Mouse (Mus musculus): Measurements from ENCODE around the gene Acer2. TPM values are rescaled to one million over a fixed set of nuclear protein-coding genes. Genes with fewer than 3 reads are reported as not detected.

Acer2 gene
- polyA plus RNA-seq, 1 experiment from 2014 or later = 8.8 TPM

- no peak overlapping the region for H3K27ac ChIP-seq
- 82% methylated on average over 5 of the region's 5 CpGs for WGBS
- H3K4me1 ChIP-seq = no peaks in the 10 kb centered on the region
- DNase-seq (ENCODE audit: extremely low spot score, low spot score) = no peak
- H3K36me3 ChIP-seq (replicated peaks) = no peaks in the 10 kb centered on the region
- no peaks in the 10 kb centered on the region for H3K9me3 ChIP-seq
- no peaks in the 10 kb centered on the region for H3K27me3 ChIP-seq (ENCODE audit: poor library complexity, severe bottlenecking)
- no peak overlapping the region for H3K4me3 ChIP-seq
These were observed 10.1 kb upstream of the Acer2 start for GRCm38 (mm10) chr4:86864087-86864486.

- H3K4me1 ChIP-seq = peaks cover 25% of the 10 kb centered on the region
- H3K27ac ChIP-seq = no peak overlapping the region
- no peak overlapping the region for H3K4me3 ChIP-seq
- H3K27me3 ChIP-seq (ENCODE audit: poor library complexity, severe bottlenecking) = peaks cover 50% of the 10 kb centered on the region
- no peaks in the 10 kb centered on the region for H3K36me3 ChIP-seq (replicated peaks)
- DNase-seq (ENCODE audit: extremely low spot score, low spot score) = no peak
- no peaks in the 10 kb centered on the region for H3K9me3 ChIP-seq
These were observed 2.2 kb upstream of the Acer2 start for GRCm38 (mm10) chr4:86871988-86872387.

DNA sequence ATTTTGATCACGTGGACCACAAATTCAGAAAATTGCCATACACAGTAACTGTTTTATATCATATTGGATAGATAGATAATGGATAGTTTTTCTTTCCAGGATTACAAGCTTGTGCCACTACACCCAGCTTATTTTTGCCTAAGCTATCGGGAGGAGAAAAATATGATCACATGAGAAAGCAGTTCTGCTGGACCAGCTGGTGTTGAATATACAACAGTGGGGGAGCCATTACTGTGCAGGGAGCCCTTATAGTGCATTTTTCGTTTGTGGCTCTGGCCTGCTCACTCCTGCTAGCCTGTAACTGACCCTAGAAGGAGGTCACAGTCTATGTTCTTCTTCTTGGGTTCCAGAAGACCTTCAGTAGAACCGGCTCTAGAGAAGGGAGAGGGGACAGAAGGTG, 1.1 kb upstream of the Acer2 start:
- no peak overlapping the region for H3K4me3 ChIP-seq
- H3K36me3 ChIP-seq (replicated peaks) = no peaks in the 10 kb centered on the region
- H3K27ac ChIP-seq = no peak overlapping the region
- DNase-seq (ENCODE audit: extremely low spot score, low spot score) = no peak
- peaks cover 25% of the 10 kb centered on the region for H3K4me1 ChIP-seq
- no peaks in the 10 kb centered on the region for H3K9me3 ChIP-seq
- WGBS = 61% methylated on average over 4 of the region's 4 CpGs
- peaks cover 51% of the 10 kb centered on the region for H3K27me3 ChIP-seq (ENCODE audit: poor library complexity, severe bottlenecking)

DNA sequence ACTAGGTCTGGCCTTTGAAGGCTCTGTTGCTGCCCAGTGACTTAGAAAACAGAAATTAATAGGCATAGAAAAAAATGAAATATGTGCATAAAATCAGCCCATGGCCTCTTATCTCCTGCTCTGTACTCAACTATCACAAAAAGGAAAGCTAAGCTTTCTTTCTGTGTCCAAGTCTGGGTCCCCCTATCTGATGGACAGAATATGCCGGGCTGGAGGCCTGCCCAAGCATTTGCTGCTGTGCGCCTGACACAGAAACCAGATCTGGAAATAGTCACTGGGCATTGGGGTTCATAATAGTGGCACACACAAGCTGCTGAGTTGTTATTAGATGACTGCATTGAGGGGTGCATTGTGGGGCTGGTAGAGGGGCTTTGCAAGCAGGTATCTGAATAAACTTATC, 5.3 kb downstream of the Acer2 start:
- H3K27ac ChIP-seq = no peak overlapping the region
- no peaks in the 10 kb centered on the region for H3K36me3 ChIP-seq (replicated peaks)
- no peak overlapping the region for H3K4me3 ChIP-seq
- peaks cover 17% of the 10 kb centered on the region for H3K4me1 ChIP-seq
- 99% methylated on average over 2 of the region's 2 CpGs for WGBS
- DNase-seq (ENCODE audit: extremely low spot score, low spot score) = no peak
- H3K27me3 ChIP-seq (ENCODE audit: poor library complexity, severe bottlenecking) = peaks cover 25% of the 10 kb centered on the region
- H3K9me3 ChIP-seq = no peaks in the 10 kb centered on the region

DNA sequence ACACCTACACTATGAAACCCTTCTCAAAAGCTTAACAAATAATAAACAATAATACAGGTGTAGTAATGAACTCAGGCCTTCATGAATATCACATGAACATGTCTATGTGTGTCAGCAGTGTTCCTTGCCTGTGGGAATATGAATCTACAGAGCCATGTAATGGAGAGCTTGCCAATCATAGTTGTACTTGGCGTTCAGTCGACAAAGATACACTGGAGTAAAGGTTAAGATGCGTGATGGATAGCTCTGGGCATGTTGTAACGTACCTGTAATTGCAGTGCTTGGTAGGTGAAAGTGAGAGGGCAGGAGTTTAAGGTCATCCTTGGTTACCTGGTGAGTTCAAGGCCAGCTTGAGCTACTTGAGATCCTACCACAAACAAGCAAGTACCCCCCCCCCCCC, 7.0 kb downstream of the Acer2 start:
- WGBS = 92% methylated on average over 4 of the region's 4 CpGs
- no peaks in the 10 kb centered on the region for H3K4me1 ChIP-seq
- no peaks in the 10 kb centered on the region for H3K9me3 ChIP-seq
- H3K36me3 ChIP-seq (replicated peaks) = no peaks in the 10 kb centered on the region
- H3K27ac ChIP-seq = no peak overlapping the region
- no peak overlapping the region for H3K4me3 ChIP-seq
- no peak for DNase-seq (ENCODE audit: extremely low spot score, low spot score)
- H3K27me3 ChIP-seq (ENCODE audit: poor library complexity, severe bottlenecking) = peaks cover 9% of the 10 kb centered on the region

DNA sequence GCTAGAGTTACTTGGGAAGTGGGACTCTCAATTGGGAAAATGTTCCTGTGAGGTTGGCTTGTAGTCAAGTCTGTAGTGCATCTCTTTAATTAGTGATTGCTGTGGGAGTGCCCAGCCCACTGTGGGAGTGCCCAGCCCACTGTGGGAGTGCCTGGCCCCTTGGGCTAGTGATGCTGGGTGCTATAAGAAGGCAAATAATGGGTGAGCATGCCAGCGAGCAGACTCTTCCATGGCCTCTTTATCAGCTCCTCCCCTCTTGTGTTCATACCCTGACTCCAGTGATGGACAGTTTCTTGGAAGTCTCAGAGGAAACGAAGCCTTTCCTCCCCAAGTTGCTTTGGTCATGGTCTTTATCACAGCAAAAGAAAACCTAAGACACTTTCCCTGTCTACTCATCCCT, 8.2 kb downstream of the Acer2 start:
- Histone ChIP-seq H3K9me3 (no peaks in the 10 kb centered on the region), H3K27me3 (ENCODE audit: poor library complexity, severe bottlenecking) (no peaks in the 10 kb centered on the region), H3K4me3 (no peak overlapping the region), H3K4me1 (no peaks in the 10 kb centered on the region), H3K36me3 (replicated peaks) (no peaks in the 10 kb centered on the region), H3K27ac (no peak overlapping the region)
- WGBS = 67% methylated on average over 2 of the region's 2 CpGs
- no peak for DNase-seq (ENCODE audit: extremely low spot score, low spot score)

GRCm38 (mm10) chr4:86884945-86885344, 10.7 kb downstream of the Acer2 start:
- H3K4me1 ChIP-seq = no peaks in the 10 kb centered on the region

DNA sequence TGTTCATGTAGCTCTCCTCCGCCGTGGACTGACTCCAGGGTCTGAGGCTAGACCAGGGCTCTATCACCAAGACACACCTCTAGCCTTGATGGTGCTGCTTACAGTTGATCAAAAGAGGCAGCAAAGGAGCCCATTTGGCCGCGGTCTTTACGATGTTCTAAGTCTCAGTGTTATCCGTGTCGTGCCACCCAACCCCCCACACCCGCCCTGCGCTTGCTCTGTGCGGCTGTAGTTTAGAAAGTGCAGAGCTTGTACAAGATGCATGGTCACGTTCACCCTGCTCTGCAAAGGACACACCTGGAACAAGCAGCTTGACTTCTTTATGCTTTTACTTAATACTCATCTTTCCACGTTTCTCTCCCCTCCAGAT, 11.6 kb downstream of the Acer2 start:
- Histone ChIP-seq H3K4me1 (no peaks in the 10 kb centered on the region), H3K9me3 (no peaks in the 10 kb centered on the region), H3K4me3 (peak overlapping the region; percentile 27), H3K27me3 (ENCODE audit: poor library complexity, severe bottlenecking) (no peaks in the 10 kb centered on the region), H3K36me3 (replicated peaks) (no peaks in the 10 kb centered on the region), H3K27ac (no peak overlapping the region)
- 70% methylated on average over 12 of the region's 12 CpGs for WGBS
- no peak for DNase-seq (ENCODE audit: extremely low spot score, low spot score)

More at GRCm38 (mm10) chr4:86884945-86885344, 10.7 kb downstream of the Acer2 start:
- no peaks in the 10 kb centered on the region for H3K36me3 ChIP-seq (replicated peaks)
- WGBS = 46% methylated on average over 4 of the region's 4 CpGs
- no peaks in the 10 kb centered on the region for H3K9me3 ChIP-seq
- peak; percentile 39 for DNase-seq (ENCODE audit: extremely low spot score, low spot score)
- H3K4me3 ChIP-seq = no peak overlapping the region
- no peaks in the 10 kb centered on the region for H3K27me3 ChIP-seq (ENCODE audit: poor library complexity, severe bottlenecking)
- H3K27ac ChIP-seq = no peak overlapping the region

GRCm38 (mm10) chr4:86886160-86886878, 12.1 kb downstream of the Acer2 start:
- DNase-seq (ENCODE audit: extremely low spot score, low spot score) = no peak

DNA sequence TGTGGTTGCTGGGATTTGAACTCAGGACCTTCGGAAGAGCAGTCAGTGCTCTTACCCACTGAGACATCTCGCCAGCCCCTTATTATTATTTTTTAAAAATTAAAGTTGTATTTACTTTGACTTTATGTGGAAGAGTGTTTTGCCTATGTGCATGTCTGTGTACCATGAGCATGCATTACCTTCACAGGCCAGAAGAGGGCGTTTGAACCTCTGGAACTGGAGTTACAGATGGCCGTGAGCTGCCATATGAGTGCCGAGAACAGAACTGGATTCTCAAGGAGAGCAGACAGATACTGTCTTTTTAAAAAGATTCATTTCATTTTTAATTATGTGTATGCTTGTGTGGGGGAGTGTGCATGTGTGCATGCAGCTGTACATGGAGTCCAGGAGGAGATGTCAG, 13.7 kb downstream of the Acer2 start:
- Histone ChIP-seq H3K4me1 (no peaks in the 10 kb centered on the region), H3K27me3 (ENCODE audit: poor library complexity, severe bottlenecking) (no peaks in the 10 kb centered on the region), H3K27ac (no peak overlapping the region), H3K9me3 (no peaks in the 10 kb centered on the region), H3K4me3 (no peak overlapping the region), H3K36me3 (replicated peaks) (no peaks in the 10 kb centered on the region)
- 73% methylated on average over 5 of the region's 5 CpGs for WGBS
- DNase-seq (ENCODE audit: extremely low spot score, low spot score) = no peak

More at GRCm38 (mm10) chr4:86886160-86886878, 12.1 kb downstream of the Acer2 start:
- Histone ChIP-seq H3K27ac (no peak overlapping the region), H3K27me3 (ENCODE audit: poor library complexity, severe bottlenecking) (no peaks in the 10 kb centered on the region), H3K36me3 (replicated peaks) (no peaks in the 10 kb centered on the region), H3K4me1 (no peaks in the 10 kb centered on the region), H3K9me3 (no peaks in the 10 kb centered on the region), H3K4me3 (peak overlapping the region; percentile 27)
- 54% methylated on average over 18 of the region's 18 CpGs for WGBS

DNA sequence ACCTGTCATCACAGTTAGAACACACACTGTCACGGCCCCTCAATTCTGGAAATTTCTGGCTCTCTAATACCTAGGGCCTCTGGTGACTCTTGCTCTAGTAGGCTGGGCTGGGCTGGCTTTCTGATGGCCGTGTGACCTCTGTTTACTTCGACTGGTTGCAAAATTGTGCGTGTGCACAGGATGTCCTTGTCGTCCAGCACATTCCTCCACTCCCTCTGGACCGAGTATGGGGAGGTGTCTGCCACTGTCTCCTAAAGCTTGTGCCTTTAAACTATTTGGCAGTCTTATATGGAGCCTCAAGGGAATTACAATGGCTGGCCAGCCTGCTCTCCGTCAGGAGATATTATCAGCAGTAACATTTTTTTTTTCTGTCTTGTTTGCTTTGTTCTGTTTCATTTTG, 23.2 kb downstream of the Acer2 start:
- Histone ChIP-seq H3K27me3 (ENCODE audit: poor library complexity, severe bottlenecking) (no peaks in the 10 kb centered on the region), H3K27ac (no peak overlapping the region), H3K9me3 (no peaks in the 10 kb centered on the region), H3K4me1 (no peaks in the 10 kb centered on the region), H3K36me3 (replicated peaks) (no peaks in the 10 kb centered on the region), H3K4me3 (no peak overlapping the region)
- no peak for DNase-seq (ENCODE audit: extremely low spot score, low spot score)
- 83% methylated on average over 7 of the region's 7 CpGs for WGBS

DNA sequence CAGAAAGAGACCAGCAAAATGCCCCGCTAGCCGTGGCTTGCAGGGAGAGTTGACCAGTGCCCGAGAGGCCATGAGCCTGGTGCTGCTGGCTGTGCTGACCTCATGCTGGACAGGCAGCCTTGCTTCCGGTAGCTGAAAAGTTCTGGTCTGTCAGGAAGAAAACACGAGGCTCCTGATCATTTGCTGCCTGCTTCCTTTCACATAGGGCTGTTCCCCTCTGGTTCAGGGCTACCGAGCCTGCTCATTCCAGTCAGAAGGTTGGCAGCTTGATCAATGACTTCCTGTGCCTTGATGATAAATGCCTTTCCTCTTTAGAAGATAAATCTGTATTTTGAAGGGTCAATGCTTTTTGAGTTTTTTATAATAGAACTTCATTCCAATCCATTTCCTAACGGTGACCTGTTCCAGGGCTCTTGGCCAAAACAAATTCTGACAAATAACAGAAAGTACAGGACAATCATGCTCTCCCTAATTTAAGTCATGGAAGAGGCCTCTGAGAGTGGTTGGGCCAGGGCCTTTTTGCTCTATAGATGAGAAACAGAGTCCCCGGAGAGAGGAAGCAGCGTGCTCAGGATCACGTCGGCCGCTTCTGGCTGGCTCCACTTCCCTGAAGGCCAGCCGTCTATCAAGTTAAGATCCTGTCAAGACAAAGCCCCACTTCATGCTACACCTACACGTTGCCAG, 24.7 kb downstream of the Acer2 start:
- DNase-seq (ENCODE audit: extremely low spot score, low spot score) = no peak
- 81% methylated on average over 14 of the region's 14 CpGs for WGBS
- no peaks in the 10 kb centered on the region for H3K4me1 ChIP-seq
- H3K4me3 ChIP-seq = no peak overlapping the region
- no peaks in the 10 kb centered on the region for H3K9me3 ChIP-seq
- no peak overlapping the region for H3K27ac ChIP-seq
- H3K36me3 ChIP-seq (replicated peaks) = no peaks in the 10 kb centered on the region
- no peaks in the 10 kb centered on the region for H3K27me3 ChIP-seq (ENCODE audit: poor library complexity, severe bottlenecking)

- WGBS = 76% methylated on average over 6 of the region's 6 CpGs
These were observed 28.2 kb downstream of the Acer2 start for GRCm38 (mm10) chr4:86902351-86902750.

More at GRCm38 (mm10) chr4:86902351-86902750, 28.2 kb downstream of the Acer2 start:
- Histone ChIP-seq H3K4me3 (no peak overlapping the region), H3K9me3 (no peaks in the 10 kb centered on the region), H3K27me3 (ENCODE audit: poor library complexity, severe bottlenecking) (no peaks in the 10 kb centered on the region), H3K27ac (no peak overlapping the region), H3K4me1 (no peaks in the 10 kb centered on the region), H3K36me3 (replicated peaks) (no peaks in the 10 kb centered on the region)
- DNase-seq (ENCODE audit: extremely low spot score, low spot score) = no peak

Measured in forebrain, embryonic 10.5 days (tissue).